Mouse (Mus musculus): Measurements from ENCODE around the gene Smco4.

- TF ChIP-seq CTCF (IDR thresholded peaks at IDR 0.05; ENCODE audit: extremely low read depth, insufficient read depth, low read length) (no peak), POLR2A (IDR thresholded peaks at IDR 0.05; ENCODE audit: extremely low read depth, insufficient read depth, low read length) (no peak)
Observed at GRCm38 (mm10) chr9:15534110-15534509, 40.9 kb downstream of the Smco4 start.
